Mouse (Mus musculus): ENCODE data around the gene Qpctl. TPM values are rescaled to one million over a fixed set of nuclear protein-coding genes. Genes with fewer than 3 reads are reported as not detected.

Qpctl gene
- polyA plus RNA-seq, 1 experiment, result 11.9 TPM

GRCm38 (mm10) chr7:19172874-19173273 is 23.8 kb upstream of the Qpctl start:
- DNase-seq, result peak; percentile 75
- 6% methylated on average over 17 of the region's 17 CpGs for WGBS
- peak; percentile 58 for TF ChIP-seq CTCF (conservative IDR thresholded peaks at IDR 0.05; ENCODE audit: insufficient read depth, insufficient read length, low read depth, low read length)
- no peak for TF ChIP-seq POLR2A (IDR thresholded peaks at IDR 0.05; ENCODE audit: low read depth, low read length)
- Histone ChIP-seq H3K4me3 (ENCODE audit: insufficient read depth, low read depth, low read length) (peak overlapping the region; percentile 38), H3K27me3 (replicated peaks; ENCODE audit: control insufficient read depth, insufficient read depth, low read length) (no peaks in the 10 kb centered on the region; the same call in none of the 2 replicates), H3K36me3 (ENCODE audit: control insufficient read depth, insufficient read depth, low read length) (no peaks in the 10 kb centered on the region), H3K4me1 (ENCODE audit: control insufficient read depth, insufficient read depth, low read length) (no peaks in the 10 kb centered on the region), H3K27ac (ENCODE audit: insufficient read depth, low read depth, low read length) (no peak overlapping the region)

GRCm38 (mm10) chr7:19171831-19172230 is 22.7 kb upstream of the Qpctl start:
- Histone ChIP-seq H3K4me3 (ENCODE audit: insufficient read depth, low read depth, low read length) (no peak overlapping the region), H3K4me1 (ENCODE audit: control insufficient read depth, insufficient read depth, low read length) (no peaks in the 10 kb centered on the region), H3K36me3 (ENCODE audit: control insufficient read depth, insufficient read depth, low read length) (no peaks in the 10 kb centered on the region), H3K27ac (ENCODE audit: insufficient read depth, low read depth, low read length) (no peak overlapping the region), H3K27me3 (replicated peaks; ENCODE audit: control insufficient read depth, insufficient read depth, low read length) (no peaks in the 10 kb centered on the region; the same call in 1 of the 2 replicates)
- TF ChIP-seq CTCF (conservative IDR thresholded peaks at IDR 0.05; ENCODE audit: insufficient read depth, insufficient read length, low read depth, low read length) (no peak), POLR2A (IDR thresholded peaks at IDR 0.05; ENCODE audit: low read depth, low read length) (no peak)
- 53% methylated on average over 8 of the region's 8 CpGs for WGBS
- no peak for DNase-seq

- no peaks in the 10 kb centered on the region for H3K36me3 ChIP-seq (ENCODE audit: control insufficient read depth, insufficient read depth, low read length)
These were observed 21.1 kb upstream of the Qpctl start for GRCm38 (mm10) chr7:19170142-19170541.

GRCm38 (mm10) chr7:19169506-19169905 is 20.4 kb upstream of the Qpctl start:
- no peak overlapping the region for H3K27ac ChIP-seq (ENCODE audit: insufficient read depth, low read depth, low read length)

More at GRCm38 (mm10) chr7:19170142-19170541, 21.1 kb upstream of the Qpctl start:
- DNase-seq, result no peak
- H3K4me3 ChIP-seq (ENCODE audit: insufficient read depth, low read depth, low read length), result no peak overlapping the region
- WGBS, result 51% methylated on average over 8 of the region's 8 CpGs
- TF ChIP-seq CTCF (conservative IDR thresholded peaks at IDR 0.05; ENCODE audit: insufficient read depth, insufficient read length, low read depth, low read length) (no peak), POLR2A (IDR thresholded peaks at IDR 0.05; ENCODE audit: low read depth, low read length) (no peak)
- no peaks in the 10 kb centered on the region for H3K27me3 ChIP-seq (replicated peaks; ENCODE audit: control insufficient read depth, insufficient read depth, low read length)
- H3K4me1 ChIP-seq (ENCODE audit: control insufficient read depth, insufficient read depth, low read length), result no peaks in the 10 kb centered on the region
- no peak overlapping the region for H3K27ac ChIP-seq (ENCODE audit: insufficient read depth, low read depth, low read length)

DNA sequence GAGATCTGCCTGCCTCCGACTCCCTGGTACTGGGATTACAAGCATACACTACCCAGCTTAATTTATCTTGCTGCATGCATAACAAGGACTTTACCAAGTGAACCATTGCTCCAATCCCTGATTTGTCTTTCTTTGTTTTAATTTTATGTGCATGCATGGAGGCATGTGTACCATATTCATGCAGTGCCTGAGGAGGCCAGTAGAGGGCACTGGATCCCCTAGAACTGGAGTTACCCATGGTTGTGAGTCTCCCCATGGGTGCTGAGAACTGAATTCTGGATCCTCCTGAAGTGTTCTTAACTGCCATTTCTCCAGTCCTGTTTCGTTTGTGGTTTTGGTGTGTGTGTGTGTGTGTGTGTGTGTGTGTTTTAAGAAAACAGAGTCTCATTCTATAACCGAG is 17.9 kb upstream of the Qpctl start:
- TF ChIP-seq POLR2A (IDR thresholded peaks at IDR 0.05; ENCODE audit: low read depth, low read length), result no peak
- no peak for TF ChIP-seq CTCF (conservative IDR thresholded peaks at IDR 0.05; ENCODE audit: insufficient read depth, insufficient read length, low read depth, low read length)
- no peaks in the 10 kb centered on the region for H3K4me1 ChIP-seq (ENCODE audit: control insufficient read depth, insufficient read depth, low read length)
- H3K27ac ChIP-seq (ENCODE audit: insufficient read depth, low read depth, low read length), result no peak overlapping the region
- DNase-seq, result no peak
- no peaks in the 10 kb centered on the region for H3K27me3 ChIP-seq (replicated peaks; ENCODE audit: control insufficient read depth, insufficient read depth, low read length)
- no peak overlapping the region for H3K4me3 ChIP-seq (ENCODE audit: insufficient read depth, low read depth, low read length)
- 86% methylated on average over 3 of the region's 3 CpGs for WGBS
- H3K36me3 ChIP-seq (ENCODE audit: control insufficient read depth, insufficient read depth, low read length), result no peaks in the 10 kb centered on the region

More at GRCm38 (mm10) chr7:19169506-19169905, 20.4 kb upstream of the Qpctl start:
- no peak for DNase-seq
- WGBS, result 66% methylated on average over 10 of the region's 10 CpGs
- no peaks in the 10 kb centered on the region for H3K36me3 ChIP-seq (ENCODE audit: control insufficient read depth, insufficient read depth, low read length)
- no peaks in the 10 kb centered on the region for H3K4me1 ChIP-seq (ENCODE audit: control insufficient read depth, insufficient read depth, low read length)
- no peak for TF ChIP-seq POLR2A (IDR thresholded peaks at IDR 0.05; ENCODE audit: low read depth, low read length)
- no peak for TF ChIP-seq CTCF (conservative IDR thresholded peaks at IDR 0.05; ENCODE audit: insufficient read depth, insufficient read length, low read depth, low read length)
- no peaks in the 10 kb centered on the region for H3K27me3 ChIP-seq (replicated peaks; ENCODE audit: control insufficient read depth, insufficient read depth, low read length)
- H3K4me3 ChIP-seq (ENCODE audit: insufficient read depth, low read depth, low read length), result no peak overlapping the region

DNA sequence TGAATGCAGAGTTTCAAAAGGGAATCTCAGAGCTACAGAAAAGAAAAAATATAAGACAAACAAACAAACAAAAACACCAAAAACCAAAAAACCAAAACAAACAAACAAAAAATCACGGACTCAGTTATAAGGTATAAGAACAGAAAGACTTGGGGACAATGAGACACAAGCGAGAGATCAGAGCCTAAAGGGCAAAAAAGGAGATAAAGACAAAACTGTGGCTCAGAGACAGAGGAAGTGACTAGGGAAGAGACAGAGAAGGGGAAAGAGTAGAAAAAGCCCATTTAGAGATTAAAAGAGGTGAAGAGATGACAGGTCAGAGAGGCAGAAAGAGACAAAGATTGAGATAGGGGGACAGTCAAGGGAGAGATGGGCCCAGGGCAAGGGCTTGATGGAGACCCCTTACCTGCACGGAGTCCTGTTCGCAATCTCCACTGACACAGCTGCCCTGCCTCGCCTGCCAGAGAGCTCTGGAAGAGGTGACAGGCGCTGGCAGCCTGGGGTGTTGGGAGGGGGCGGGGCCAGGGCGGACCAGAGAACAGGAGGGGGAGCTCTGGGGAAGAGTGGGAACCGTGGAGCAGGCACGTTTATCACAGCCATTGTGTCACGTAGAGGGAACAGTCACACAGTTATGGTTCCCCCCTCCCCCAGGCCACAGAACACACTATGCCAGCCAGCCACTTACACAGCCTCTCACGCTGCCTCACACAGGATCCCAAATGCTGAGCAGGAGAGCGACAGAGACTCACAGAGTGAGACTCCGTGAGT is 16.7 kb upstream of the Qpctl start, which contains the start of gene Gipr:
TSS of gene Gipr (minus strand) at position 472 of the 768 bp plus-strand sequence.
- H3K36me3 ChIP-seq (ENCODE audit: control insufficient read depth, insufficient read depth, low read length), result no peaks in the 10 kb centered on the region
- DNase-seq, result no peak
- TF ChIP-seq CTCF (conservative IDR thresholded peaks at IDR 0.05; ENCODE audit: insufficient read depth, insufficient read length, low read depth, low read length) (no peak), POLR2A (IDR thresholded peaks at IDR 0.05; ENCODE audit: low read depth, low read length) (no peak)
- 17% methylated on average over 14 of the region's 14 CpGs for WGBS
- H3K4me3 ChIP-seq (ENCODE audit: insufficient read depth, low read depth, low read length), result no peak within 1 kb of the TSS
- H3K27me3 ChIP-seq (replicated peaks; ENCODE audit: control insufficient read depth, insufficient read depth, low read length), result no peaks in the 10 kb centered on the region
- H3K27ac ChIP-seq (ENCODE audit: insufficient read depth, low read depth, low read length), result no peak within 1 kb of the TSS
- no peaks in the 10 kb centered on the region for H3K4me1 ChIP-seq (ENCODE audit: control insufficient read depth, insufficient read depth, low read length)

DNA sequence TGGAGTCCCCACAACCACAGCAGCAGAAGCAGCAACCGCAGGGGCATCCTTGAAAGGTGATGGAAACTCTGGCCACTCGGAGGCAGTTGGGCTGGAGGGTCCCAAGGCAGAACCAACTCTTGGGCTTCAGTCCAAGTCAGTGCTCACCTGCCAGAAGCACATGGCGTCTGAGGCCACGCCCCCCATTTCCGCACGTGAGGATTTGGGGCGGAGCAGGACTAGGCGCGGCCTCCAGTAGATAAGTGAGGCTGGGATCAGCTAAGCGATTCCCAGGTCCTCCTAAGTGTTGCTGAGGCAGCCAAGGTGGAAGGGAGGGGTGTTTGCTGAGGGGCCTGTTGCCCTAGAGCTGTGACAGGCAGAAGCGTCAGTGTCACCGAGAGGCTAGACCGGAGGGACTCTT is 15.9 kb upstream of the Qpctl start:
- Histone ChIP-seq H3K36me3 (ENCODE audit: control insufficient read depth, insufficient read depth, low read length) (no peaks in the 10 kb centered on the region), H3K4me3 (ENCODE audit: insufficient read depth, low read depth, low read length) (no peak overlapping the region), H3K27me3 (replicated peaks; ENCODE audit: control insufficient read depth, insufficient read depth, low read length) (no peaks in the 10 kb centered on the region), H3K4me1 (ENCODE audit: control insufficient read depth, insufficient read depth, low read length) (no peaks in the 10 kb centered on the region), H3K27ac (ENCODE audit: insufficient read depth, low read depth, low read length) (no peak overlapping the region)
- no peak for TF ChIP-seq CTCF (conservative IDR thresholded peaks at IDR 0.05; ENCODE audit: insufficient read depth, insufficient read length, low read depth, low read length)
- no peak for TF ChIP-seq POLR2A (IDR thresholded peaks at IDR 0.05; ENCODE audit: low read depth, low read length)
- 7% methylated on average over 13 of the region's 13 CpGs for WGBS
- DNase-seq, result no peak

Measured in kidney, adult 2 months (tissue).